Mouse (Mus musculus) CH12.LX (cell line): ENCODE measurements around the gene Mrpl49.

Experiments
- CTCF ChIP-seq, 2 experiments: IDR thresholded peaks in 1 of 2; conservative IDR thresholded peaks in 1 of 2; 2 replicates each; pipeline ENCODE4 v1.5.1; 2011 to 2012; ENCODE audit warnings: low read depth in 2 of 2, low read length in 2 of 2, improper control_type of control experiment in 1 of 2, inconsistent platforms in 1 of 2, mild to moderate bottlenecking in 1 of 2, moderate library complexity in 1 of 2
- ELF1 ChIP-seq: IDR thresholded peaks from 2 replicates; pipeline ENCODE4 v1.6.1; 2014; ENCODE audit warnings: low read depth, mild to moderate bottlenecking, inconsistent platforms, low read length, improper control_type of control experiment
- EP300 ChIP-seq: IDR thresholded peaks from 2 replicates; pipeline ENCODE4 v1.6.1; 2011; ENCODE audit warnings: low read length, improper control_type of control experiment
- HCFC1 ChIP-seq: IDR thresholded peaks from 2 replicates; pipeline ENCODE4 v1.6.1; 2012; ENCODE audit warnings: low read depth, mild to moderate bottlenecking, inconsistent platforms, low read length, improper control_type of control experiment
- JUND ChIP-seq: conservative IDR thresholded peaks from 2 replicates; pipeline ENCODE4 v1.6.1; 2011; ENCODE audit warnings: low read depth, low read length, improper control_type of control experiment
- KAT2A ChIP-seq: IDR thresholded peaks from 2 replicates; pipeline ENCODE4 v1.6.1; 2012; ENCODE audit warnings: low read length, improper control_type of control experiment, inconsistent platforms; ENCODE audit not compliant: insufficient replicate concordance
- MAX ChIP-seq: IDR thresholded peaks from 2 replicates; pipeline ENCODE4 v1.6.1; 2011; ENCODE audit warnings: low read length, improper control_type of control experiment
- MYC ChIP-seq: IDR thresholded peaks from 2 replicates; pipeline ENCODE4 v1.6.1; 2011; ENCODE audit warnings: low read depth, mild to moderate bottlenecking, improper control_type of control experiment, low read length
- POLR2A ChIP-seq: IDR thresholded peaks from 2 replicates; pipeline ENCODE4 v1.6.1; 2011; ENCODE audit warnings: low read depth, mild to moderate bottlenecking, improper control_type of control experiment, low read length
- TCF12 ChIP-seq: IDR thresholded peaks from 2 replicates; pipeline ENCODE4 v1.6.1; 2014; ENCODE audit warnings: low read depth, mild to moderate bottlenecking, inconsistent platforms, low read length, improper control_type of control experiment
- USF1 ChIP-seq: IDR thresholded peaks from 2 replicates; pipeline ENCODE4 v1.6.1; 2014; ENCODE audit warnings: low read depth, mild to moderate bottlenecking, inconsistent platforms, low read length, improper control_type of control experiment

GRCm38 (mm10) chr19:6104476-6104875 lies 46.9 kb upstream of the Mrpl49 start:
- TF ChIP-seq POLR2A = no peak
- TF ChIP-seq CTCF (conservative IDR thresholded peaks at IDR 0.05 in 1 of 2, IDR thresholded peaks at IDR 0.05 in 1 of 2; ENCODE audit: low read depth in 2 of 2, low read length in 2 of 2) = no peak
- no peak for TF ChIP-seq EP300
- no peak for TF ChIP-seq MYC
- no peak for TF ChIP-seq MAX
- no peak for TF ChIP-seq USF1
- no peak for TF ChIP-seq ELF1
- no peak for TF ChIP-seq JUND
- no peak for TF ChIP-seq TCF12
- no peak for TF ChIP-seq KAT2A
- TF ChIP-seq HCFC1 = no peak
